Mouse (Mus musculus) embryonic fibroblast, embryonic 13.5 days (primary cell): ENCODE measurements at regions not wholly inside any gene's neighbourhood (a gene's known extent, or its start where the extent isn't known, plus 50 kb on each side); places are given as distances from the start of the nearest gene placed in this dataset.

ENCODE experiments used
- CTCF ChIP-seq: IDR thresholded peaks from 2 replicates; pipeline ENCODE4 v1.5.1; 2011; ENCODE audit warnings: mild to moderate bottlenecking, control low read depth, low read length, moderate library complexity, borderline replicate concordance; ENCODE audit not compliant: insufficient read depth
- POLR2A ChIP-seq: IDR thresholded peaks from 2 replicates; pipeline ENCODE4 v1.6.1; 2011; ENCODE audit warnings: low read depth, mild to moderate bottlenecking, control low read depth, low read length, moderate library complexity

DNA sequence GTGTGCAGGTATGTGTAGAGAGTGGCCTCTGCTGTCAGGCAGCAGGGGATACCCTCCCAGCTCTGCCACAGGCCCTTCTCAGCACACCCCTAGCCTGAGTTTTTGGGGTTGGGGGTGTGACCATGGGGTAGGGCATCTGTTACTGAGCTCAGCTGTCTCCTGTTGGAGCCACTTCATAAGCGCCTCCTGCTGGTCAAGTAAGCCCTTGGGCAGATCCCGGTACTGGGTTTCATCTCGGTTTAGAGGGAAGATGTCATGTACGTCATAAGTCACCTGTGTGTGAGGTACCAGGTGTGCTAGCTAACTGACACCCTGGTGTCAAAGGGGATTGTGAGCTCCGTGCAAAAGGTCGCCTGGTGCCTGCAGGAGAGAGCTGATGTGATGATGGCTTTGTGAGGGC lies 328.2 kb upstream of the Dio3 start:
- TF ChIP-seq CTCF (no peak), POLR2A (no peak)
